Mouse (Mus musculus) neural tube, embryonic 15.5 days (tissue): ENCODE measurements around the gene Lyrm9. TPM values are rescaled to one million over a fixed set of nuclear protein-coding genes. Genes with fewer than 3 reads are reported as not detected.
A peak's percentile ranks its signal among the peaks of the same experiment; 100 is the strongest.
"Not testable (repeated sequence)": the region's sequence is repeated elsewhere in the genome, so short reads cannot be mapped to it uniquely, and the experiment has no call there.

ENCODE experiments used
- ATAC-seq: fragments of 200-750 bp; cut with Nextera tagmentation; 2 replicates; pipeline ENCODE4 v1.8.0; 2017; ENCODE audit warnings: mild to moderate bottlenecking, moderate TSS enrichment, moderate library complexity; ENCODE audit not compliant: low FRiP score
- H3K27ac ChIP-seq: fragments of 300-500 bp; sonication (generic); replicated peaks from 2 replicates; pipeline ENCODE4 v1.5.1; 2015; ENCODE audit warnings: mild to moderate bottlenecking, inconsistent platforms
- H3K27me3 ChIP-seq: fragments of 300-500 bp; sonication (generic); replicated peaks from 2 replicates; pipeline ENCODE4 v1.6.1; 2015; ENCODE audit warnings: inconsistent platforms
- H3K36me3 ChIP-seq: fragments of 300-500 bp; sonication (generic); 2 replicates; pipeline ENCODE4 v1.6.1; 2015; ENCODE audit warnings: inconsistent platforms
- H3K4me1 ChIP-seq: fragments of 300-500 bp; sonication (generic); 2 replicates; pipeline ENCODE4 v1.6.1; 2015; ENCODE audit warnings: inconsistent platforms
- H3K4me2 ChIP-seq: fragments of 300-500 bp; sonication (generic); 2 replicates; pipeline ENCODE4 v1.6.1; 2015; ENCODE audit warnings: inconsistent platforms, mild to moderate bottlenecking, moderate library complexity
- H3K4me3 ChIP-seq: fragments of 300-500 bp; sonication (generic); replicated peaks from 2 replicates; pipeline ENCODE4 v1.5.1; 2015; ENCODE audit warnings: mild to moderate bottlenecking, inconsistent platforms
- H3K9ac ChIP-seq: fragments of 300-500 bp; sonication (generic); replicated peaks from 2 replicates; pipeline ENCODE4 v1.6.1; 2015; ENCODE audit warnings: mild to moderate bottlenecking, inconsistent platforms
- H3K9me3 ChIP-seq: fragments of 300-500 bp; sonication (generic); replicated peaks from 2 replicates; pipeline ENCODE4 v1.6.1; 2016; ENCODE audit warnings: inconsistent platforms
- WGBS: fragments of 180-500 bp; shearing (Covaris S2); methylation state at CpG from one replicate; pipeline ENCODE4 v1.1.7; 2015; ENCODE audit warnings: mixed read lengths; 5-methylcytosine and 5-hydroxymethylcytosine counted together
- polyA plus RNA-seq: library from polyadenylated mRNA; unstranded; fragments of >200 nt; fragmentation: Nextera tagmentation; extraction: Ambion mirVana; gene quantifications from 2 replicates; pipeline ENCODE4 v1.2.1, GENCODE M21; 2015

The Lyrm9 gene
- polyA plus RNA-seq, 1 experiment from 2014 or later = 42.0 TPM

DNA sequence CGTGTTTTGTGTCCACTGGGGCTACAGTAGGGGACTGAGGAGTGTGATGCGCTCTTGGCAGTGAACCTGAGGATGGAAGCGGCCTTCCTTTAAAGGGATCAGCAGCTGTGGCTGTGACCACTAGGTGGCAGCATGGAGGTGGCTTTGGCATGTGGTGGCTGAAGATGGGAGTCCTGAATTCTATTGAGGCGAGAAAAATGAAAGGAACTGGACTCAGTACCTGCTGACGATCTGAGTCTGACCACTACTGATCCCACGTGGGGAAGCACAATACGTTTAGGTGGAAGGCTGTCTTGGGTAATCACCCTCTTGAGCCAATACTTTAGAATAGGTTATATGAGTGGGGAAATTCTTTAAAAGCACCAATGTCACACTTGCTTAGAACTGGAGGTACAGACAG, 29.9 kb downstream of the Lyrm9 start:
- ATAC-seq = no peak
- Histone ChIP-seq H3K36me3 (no peaks in the 10 kb centered on the region), H3K4me3 (no peak overlapping the region), H3K27me3 (0 out of 2 replicates have a peak, but pooled peaks cover 3% of the 10 kb centered on the region), H3K27ac (no peak overlapping the region), H3K9me3 (no peaks in the 10 kb centered on the region), H3K9ac (no peak overlapping the region), H3K4me2 (no peak overlapping the region), H3K4me1 (no peaks in the 10 kb centered on the region)
- WGBS = 12% methylated on average over 7 of the region's 7 CpGs

- Histone ChIP-seq H3K4me3 (no peak overlapping the region), H3K9me3 (no peaks in the 10 kb centered on the region), H3K4me1 (no peaks in the 10 kb centered on the region), H3K9ac (no peak overlapping the region), H3K4me2 (no peak overlapping the region), H3K36me3 (no peaks in the 10 kb centered on the region), H3K27me3 (0 out of 2 replicates have a peak, but pooled peaks cover 3% of the 10 kb centered on the region), H3K27ac (no peak overlapping the region)
- WGBS = 16% methylated on average over 3 of the region's 3 CpGs
- ATAC-seq = no peak
Observed at GRCm38 (mm10) chr11:78857611-78858010, 31.2 kb downstream of the Lyrm9 start.

GRCm38 (mm10) chr11:78863898-78864297, 37.5 kb downstream of the Lyrm9 start:
- Histone ChIP-seq H3K9me3 (no peaks in the 10 kb centered on the region), H3K4me1 (no peaks in the 10 kb centered on the region), H3K4me3 (no peak overlapping the region), H3K9ac (no peak overlapping the region), H3K36me3 (no peaks in the 10 kb centered on the region), H3K27me3 (0 out of 2 replicates have a peak, but pooled peaks cover 2% of the 10 kb centered on the region), H3K4me2 (no peak overlapping the region), H3K27ac (no peak overlapping the region)
- no peak for ATAC-seq
- WGBS = 96% methylated on average over 4 of the region's 4 CpGs

DNA sequence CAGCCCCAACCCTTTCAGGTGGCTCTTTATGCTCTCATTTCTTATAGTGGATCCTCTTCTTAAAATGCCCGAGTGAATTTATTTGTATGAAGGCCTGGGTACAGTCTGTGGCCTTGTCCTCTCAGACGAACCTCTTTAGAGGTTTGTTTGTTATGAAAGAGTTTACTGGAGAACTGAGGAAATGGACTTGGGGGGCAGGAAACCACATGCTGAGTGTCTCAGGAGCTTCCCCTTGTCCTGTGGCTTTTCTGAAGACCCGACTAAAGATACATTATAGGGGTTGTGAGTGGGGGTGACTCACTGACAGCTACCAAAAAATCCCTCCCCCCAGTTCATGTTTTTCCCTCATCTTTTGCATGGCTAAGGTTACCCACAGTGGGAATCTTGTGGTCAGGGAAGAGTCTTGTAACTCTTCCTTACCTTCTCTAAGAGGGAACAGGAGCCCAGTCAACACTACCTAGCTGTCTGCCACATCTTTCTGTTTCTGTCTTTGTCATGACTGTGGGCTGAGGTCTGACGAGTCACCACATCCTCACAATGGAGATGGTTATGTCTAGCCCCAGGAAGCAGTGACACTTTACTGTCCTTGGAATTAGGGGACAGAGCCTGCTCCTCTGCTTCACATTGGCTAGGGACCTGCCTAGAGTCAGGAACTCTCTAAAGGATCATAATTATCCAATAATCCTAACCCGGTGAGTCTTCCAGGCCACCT, 38.3 kb downstream of the Lyrm9 start:
- Histone ChIP-seq H3K4me3 (no peak overlapping the region), H3K9ac (no peak overlapping the region), H3K27ac (no peak overlapping the region), H3K4me2 (no peak overlapping the region), H3K4me1 (no peaks in the 10 kb centered on the region), H3K9me3 (no peaks in the 10 kb centered on the region), H3K36me3 (no peaks in the 10 kb centered on the region), H3K27me3 (no peaks in the 10 kb centered on the region)
- no peak for ATAC-seq
- 79% methylated on average over 5 of the region's 5 CpGs for WGBS

- Histone ChIP-seq H3K4me3 (no peak overlapping the region), H3K36me3 (no peaks in the 10 kb centered on the region), H3K4me2 (no peak overlapping the region), H3K27me3 (no peaks in the 10 kb centered on the region), H3K9ac (no peak overlapping the region), H3K9me3 (no peaks in the 10 kb centered on the region), H3K27ac (no peak overlapping the region), H3K4me1 (no peaks in the 10 kb centered on the region)
- no peak for ATAC-seq
- WGBS = 73% methylated on average over 2 of the region's 2 CpGs
Observed at GRCm38 (mm10) chr11:78865314-78865713, 38.9 kb downstream of the Lyrm9 start.

GRCm38 (mm10) chr11:78866486-78866885, 40.1 kb downstream of the Lyrm9 start:
- no peak for ATAC-seq
- Histone ChIP-seq H3K27me3 (no peaks in the 10 kb centered on the region), H3K4me2 (no peak overlapping the region), H3K9me3 (no peaks in the 10 kb centered on the region), H3K4me3 (no peak overlapping the region), H3K9ac (no peak overlapping the region), H3K36me3 (no peaks in the 10 kb centered on the region), H3K27ac (no peak overlapping the region), H3K4me1 (no peaks in the 10 kb centered on the region)
- WGBS = 71% methylated on average over 3 of the region's 3 CpGs

DNA sequence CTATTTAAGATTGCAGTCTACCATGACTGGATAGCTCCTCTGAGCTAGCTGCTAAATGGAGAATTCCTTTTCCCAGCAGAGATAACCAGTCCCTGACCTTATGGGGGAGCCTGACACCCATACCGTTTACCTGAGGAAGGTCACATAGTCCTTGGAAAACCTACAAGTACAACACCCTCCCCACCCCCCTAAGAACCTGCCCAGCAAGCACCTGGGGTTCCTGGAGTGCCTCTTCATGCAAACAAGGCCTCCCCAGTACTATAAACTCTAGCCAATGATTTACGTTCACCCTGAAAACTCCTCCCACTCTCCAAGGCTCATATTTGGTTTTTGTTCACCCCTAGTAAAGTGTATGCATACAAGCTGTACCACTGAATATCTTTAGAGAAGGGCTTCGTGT, 41.3 kb downstream of the Lyrm9 start:
- 64% methylated on average over 3 of the region's 3 CpGs for WGBS
- Histone ChIP-seq H3K4me3 (no peak overlapping the region), H3K4me2 (no peak overlapping the region), H3K27ac (no peak overlapping the region), H3K27me3 (no peaks in the 10 kb centered on the region), H3K36me3 (no peaks in the 10 kb centered on the region), H3K4me1 (no peaks in the 10 kb centered on the region), H3K9me3 (no peaks in the 10 kb centered on the region), H3K9ac (no peak overlapping the region)
- ATAC-seq = no peak

DNA sequence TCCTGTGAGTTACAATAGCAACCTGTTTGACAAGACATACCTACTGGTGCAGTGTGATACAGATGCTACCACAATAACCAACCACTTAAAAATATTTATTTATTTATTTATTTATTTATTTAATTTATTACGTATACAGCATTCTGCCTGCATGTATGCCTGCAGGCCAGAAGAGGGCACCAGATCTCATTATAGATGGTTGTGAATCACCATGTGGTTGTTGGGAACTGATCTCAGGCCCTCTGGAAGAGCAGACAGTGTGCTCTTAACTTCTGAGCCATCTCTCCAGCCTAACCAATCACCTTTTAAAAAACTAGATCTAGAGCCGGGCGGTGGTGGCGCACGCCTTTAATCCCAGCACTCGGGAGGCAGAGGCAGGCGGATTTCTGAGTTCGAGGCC, 42.8 kb downstream of the Lyrm9 start:
- H3K9me3 ChIP-seq = not testable (repeated sequence)

DNA sequence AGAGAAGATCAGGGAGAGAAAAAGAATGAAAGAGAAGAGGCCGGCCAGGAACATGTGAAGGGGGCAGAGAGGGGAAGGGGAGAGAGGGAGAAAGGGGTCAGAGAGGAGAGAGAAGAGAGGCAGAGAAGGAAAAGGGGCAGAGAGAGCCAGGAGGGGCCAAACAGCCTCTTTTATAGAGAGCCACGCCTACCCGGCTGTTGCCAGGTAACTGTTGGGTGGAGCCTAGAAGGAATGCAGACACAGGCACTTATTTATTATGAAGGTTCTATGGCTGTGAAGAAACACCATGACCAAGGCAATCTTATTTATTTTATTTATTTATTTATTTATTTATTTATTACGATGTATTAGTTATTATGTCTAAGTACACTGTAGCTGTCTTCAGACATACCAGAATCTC, 44.5 kb downstream of the Lyrm9 start:
- Histone ChIP-seq H3K4me1 (no peaks in the 10 kb centered on the region), H3K36me3 (no peaks in the 10 kb centered on the region), H3K27ac (no peak overlapping the region), H3K4me2 (no peak overlapping the region), H3K9me3 (no peaks in the 10 kb centered on the region), H3K9ac (no peak overlapping the region), H3K4me3 (no peak overlapping the region), H3K27me3 (no peaks in the 10 kb centered on the region)
- 80% methylated on average over 4 of the region's 4 CpGs for whole genome bisulfite sequencing
- ATAC-seq = no peak

More for the DNA sequence above, 42.8 kb downstream of the Lyrm9 start:
- not testable (repeated sequence) for ATAC-seq, H3K27ac ChIP-seq, H3K36me3 ChIP-seq, H3K4me3 ChIP-seq, H3K27me3 ChIP-seq, H3K9ac ChIP-seq, H3K4me1 ChIP-seq, H3K4me2 ChIP-seq
- WGBS = 97% methylated on average over 8 of the region's 8 CpGs

DNA sequence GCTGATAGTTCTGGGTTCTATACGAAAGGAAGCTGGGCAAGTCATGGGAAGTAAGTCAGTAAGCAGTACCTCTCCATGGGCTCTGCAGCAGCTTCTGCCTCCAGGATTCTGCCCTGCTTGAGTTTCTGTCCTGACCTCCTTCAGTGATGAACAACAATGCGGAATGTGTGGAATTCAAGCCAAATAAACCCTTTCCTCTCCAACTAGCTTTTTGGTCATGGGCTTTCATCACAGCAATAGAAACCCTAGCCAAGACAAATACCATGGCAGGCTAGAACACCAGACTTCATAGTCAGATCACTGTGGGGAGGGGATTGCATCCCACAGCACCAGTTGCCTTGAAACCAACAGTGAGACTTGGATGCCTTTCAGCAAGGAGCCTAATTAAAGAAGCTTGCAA, 46.4 kb downstream of the Lyrm9 start:
- Histone ChIP-seq H3K27me3 (no peaks in the 10 kb centered on the region), H3K27ac (no peak overlapping the region), H3K4me3 (no peak overlapping the region), H3K4me1 (no peaks in the 10 kb centered on the region), H3K36me3 (no peaks in the 10 kb centered on the region), H3K9ac (no peak overlapping the region), H3K4me2 (no peak overlapping the region), H3K9me3 (no peaks in the 10 kb centered on the region)
- WGBS = 79% methylated on average over 2 of the region's 2 CpGs
- ATAC-seq = no peak

- 90% methylated on average over 3 of the region's 3 CpGs for WGBS
- Histone ChIP-seq H3K27ac (no peak overlapping the region), H3K4me2 (no peak overlapping the region), H3K4me3 (no peak overlapping the region), H3K36me3 (no peaks in the 10 kb centered on the region), H3K9ac (no peak overlapping the region), H3K9me3 (no peaks in the 10 kb centered on the region), H3K4me1 (no peaks in the 10 kb centered on the region), H3K27me3 (no peaks in the 10 kb centered on the region)
- no peak for ATAC-seq
Observed at GRCm38 (mm10) chr11:78879727-78880126, 53.3 kb downstream of the Lyrm9 start.

DNA sequence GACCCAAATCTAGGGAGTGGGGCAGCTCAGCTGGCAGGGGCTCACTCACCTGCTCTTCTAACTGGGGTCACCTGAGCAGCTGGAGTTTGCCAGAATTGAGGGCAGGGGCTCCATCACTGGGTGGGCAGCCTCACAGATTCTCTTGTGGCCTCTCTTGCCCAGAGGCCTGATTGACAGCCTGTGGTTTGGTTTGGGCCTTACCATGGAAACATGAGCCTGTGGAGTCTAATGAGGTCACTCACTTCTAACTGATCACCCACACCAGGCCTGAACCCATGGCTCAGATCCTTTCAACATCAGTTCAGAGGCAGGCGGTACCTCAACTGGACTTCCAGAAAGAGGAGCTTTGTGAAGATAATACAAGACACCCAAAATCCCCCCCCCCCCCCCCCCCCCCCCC, 60.3 kb downstream of the Lyrm9 start:
- Histone ChIP-seq H3K9ac (no peak overlapping the region), H3K27me3 (no peaks in the 10 kb centered on the region), H3K4me2 (no peak overlapping the region), H3K36me3 (no peaks in the 10 kb centered on the region), H3K4me1 (peaks cover 15% of the 10 kb centered on the region), H3K9me3 (no peaks in the 10 kb centered on the region), H3K4me3 (no peak overlapping the region), H3K27ac (peak overlapping the region; percentile 80)
- 68% methylated on average over 1 of the region's 1 CpGs for WGBS
- ATAC-seq = no peak
